Mouse (Mus musculus) layer of hippocampus, adult 2 months (tissue): ENCODE results near the gene Iffo1. TPM values are rescaled to one million over a fixed set of nuclear protein-coding genes. Genes with fewer than 3 reads are reported as not detected.

ENCODE experiments used
- DNase-seq, 2 experiments: peaks; one replicate each; pipeline ENCODE4 v3.0.0; 2022; ENCODE audit warnings: low spot score in 2 of 2
- H3K27ac ChIP-seq: fragments of 200-600 bp; 2 replicates; pipeline ENCODE4 v1.8.1; 2022
- H3K4me3 ChIP-seq: fragments of 200-600 bp; 2 replicates; pipeline ENCODE4 v1.8.1; 2022; ENCODE audit warnings: mild to moderate bottlenecking
- CTCF ChIP-seq: fragments of 200-600 bp; conservative IDR thresholded peaks from 2 replicates; pipeline ENCODE4 v1.8.1; 2022; ENCODE audit warnings: antibody characterized with exemption, mild to moderate bottlenecking, moderate library complexity
- long read RNA-seq, 2 experiments: library from polyadenylated mRNA; stranded (forward); transcript quantifications; one replicate each; pipeline ENCODE4 v2.0.0; 2021; ENCODE audit warnings: borderline mapping rate in 2 of 2
- total RNA-seq, 2 experiments: library from RNA; stranded (reverse); gene quantifications; 2 replicates each; pipeline ENCODE4 v1.2.3; 2021

Iffo1 gene
- total RNA-seq, result 10 to 100 TPM; 69.9 to 71.9 TPM
- long read RNA-seq, experiment 1, partial matches to known transcripts, result 23 of 58 reads
- long read RNA-seq, experiment 1, other reads (novel, unspliced or antisense), result 28 of 58 reads
- long read RNA-seq, experiment 2, transcript Iffo1-202 (9 exons, 2,840 nt), result major isoform, 15 of 76 reads
- long read RNA-seq, experiment 2, partial matches to known transcripts, result 17 of 76 reads
- long read RNA-seq, experiment 2, other reads (novel, unspliced or antisense), result 39 of 76 reads

- peak; percentile 80 for TF ChIP-seq CTCF
- Histone ChIP-seq H3K4me3 (peak within 1 kb of the TSS; percentile 95), H3K27ac (peak within 1 kb of the TSS; percentile 94)
- peak; percentile 91 to 94 for DNase-seq
These were observed at the start of gene Iffo1 for GRCm38 (mm10) chr6:125145001-125145400. Gene Iffo1, plus strand, starts transcription at chr6:125145241.

- peak within 1 kb of the TSS; percentile 98 for H3K27ac ChIP-seq
- DNase-seq, result peak; percentile 93 to 96
- 0 out of 2 replicates have a peak, but pooled peaks have one; percentile 7 for TF ChIP-seq CTCF
- peak within 1 kb of the TSS; percentile 85 for H3K4me3 ChIP-seq
These were observed 49.4 kb upstream of the Iffo1 start, which contains the start of gene Chd4 for GRCm38 (mm10) chr6:125095391-125096278. Gene Chd4, plus strand, starts transcription at chr6:125095981.

GRCm38 (mm10) chr6:125096279-125096596 lies 48.8 kb upstream of the Iffo1 start:
- Histone ChIP-seq H3K27ac (peak overlapping the region; percentile 98), H3K4me3 (peak overlapping the region; percentile 85)
- DNase-seq, result no peak
- TF ChIP-seq CTCF, result no peak

GRCm38 (mm10) chr6:125096597-125097345 lies 48.3 kb upstream of the Iffo1 start:
- no peak for TF ChIP-seq CTCF
- peak overlapping the region; percentile 85 for H3K4me3 ChIP-seq

GRCm38 (mm10) chr6:125097346-125097689 lies 47.7 kb upstream of the Iffo1 start:
- no peak for DNase-seq
- Histone ChIP-seq H3K4me3 (peak overlapping the region; percentile 85), H3K27ac (peak overlapping the region; percentile 98)
- TF ChIP-seq CTCF, result no peak

More at GRCm38 (mm10) chr6:125096597-125097345, 48.3 kb upstream of the Iffo1 start:
- DNase-seq, result peak in 1 of 2 experiments; percentile 46
- peak overlapping the region; percentile 98 for H3K27ac ChIP-seq

- Histone ChIP-seq H3K27ac (peak overlapping the region; percentile 98), H3K4me3 (peak overlapping the region; percentile 85)
- no peak for TF ChIP-seq CTCF
- no peak for DNase-seq
These were observed 47.1 kb upstream of the Iffo1 start for GRCm38 (mm10) chr6:125097951-125098350.

GRCm38 (mm10) chr6:125098513-125098912 lies 46.5 kb upstream of the Iffo1 start:
- Histone ChIP-seq H3K27ac (peak overlapping the region; percentile 98), H3K4me3 (peak overlapping the region; percentile 85)
- TF ChIP-seq CTCF, result no peak
- no peak for DNase-seq

GRCm38 (mm10) chr6:125099421-125099971 lies 45.5 kb upstream of the Iffo1 start:
- no peak for DNase-seq
- Histone ChIP-seq H3K27ac (peak overlapping the region; percentile 98), H3K4me3 (peak overlapping the region; percentile 85)
- TF ChIP-seq CTCF, result no peak

- no peak for TF ChIP-seq CTCF
- H3K4me3 ChIP-seq, result no peak overlapping the region
These were observed 43.6 kb upstream of the Iffo1 start for GRCm38 (mm10) chr6:125101444-125101843.

GRCm38 (mm10) chr6:125104223-125104622 lies 40.8 kb upstream of the Iffo1 start:
- H3K27ac ChIP-seq, result no peak overlapping the region
- DNase-seq, result no peak
- no peak overlapping the region for H3K4me3 ChIP-seq
- TF ChIP-seq CTCF, result no peak

More at GRCm38 (mm10) chr6:125101444-125101843, 43.6 kb upstream of the Iffo1 start:
- DNase-seq, result no peak
- no peak overlapping the region for H3K27ac ChIP-seq

- no peak for DNase-seq
- H3K4me3 ChIP-seq, result no peak overlapping the region
- no peak overlapping the region for H3K27ac ChIP-seq
- peak; percentile 63 for TF ChIP-seq CTCF
These were observed 37.3 kb upstream of the Iffo1 start for GRCm38 (mm10) chr6:125107705-125108104.

- no peak for DNase-seq
- no peak overlapping the region for H3K27ac ChIP-seq
- TF ChIP-seq CTCF, result no peak
- H3K4me3 ChIP-seq, result no peak overlapping the region
These were observed 35.7 kb upstream of the Iffo1 start for GRCm38 (mm10) chr6:125109371-125109770.

GRCm38 (mm10) chr6:125110927-125111326 lies 34.1 kb upstream of the Iffo1 start:
- TF ChIP-seq CTCF, result peak; percentile 71
- DNase-seq, result no peak
- H3K4me3 ChIP-seq, result no peak overlapping the region
- no peak overlapping the region for H3K27ac ChIP-seq
